Mouse (Mus musculus): ENCODE measurements at regions not wholly inside any gene's neighbourhood (a gene's known extent, or its start where the extent isn't known, plus 50 kb on each side); places are given as distances from the start of the nearest gene placed in this dataset.

DNA sequence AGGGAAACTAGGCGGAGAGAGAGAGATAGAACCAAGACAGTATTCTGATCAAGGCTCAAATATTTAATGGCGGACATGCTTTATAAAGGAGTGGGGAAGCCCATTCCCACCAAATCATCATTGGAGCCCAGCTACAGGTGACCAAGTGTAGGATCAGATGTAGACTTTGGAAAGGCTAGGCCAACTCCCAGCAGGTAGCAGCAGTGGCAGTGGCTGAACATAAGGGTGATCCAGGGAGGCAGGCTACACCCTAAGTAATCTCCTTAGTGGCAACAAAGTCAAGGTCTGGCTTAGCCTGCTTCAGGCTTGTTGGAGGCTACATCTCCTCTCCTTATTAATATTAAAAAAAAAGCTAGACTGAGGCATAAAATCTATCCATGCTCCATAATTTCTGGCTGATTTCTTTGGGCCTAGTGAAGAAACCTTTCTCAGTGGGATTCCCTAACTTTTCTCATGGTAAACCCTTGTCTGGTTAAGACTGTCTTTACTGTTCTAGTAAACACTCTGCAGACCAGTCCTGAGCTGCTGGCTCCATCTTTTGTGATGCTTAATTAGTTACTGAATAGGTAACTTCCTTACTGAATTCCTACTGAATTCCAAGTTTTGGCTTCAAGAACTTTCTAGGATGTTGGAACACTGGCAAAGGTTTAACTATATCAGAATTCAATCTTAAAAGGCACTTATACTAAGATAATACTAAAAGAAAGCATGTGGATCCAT, 421.7 kb upstream of the Pabpc4l start:
- TF ChIP-seq ZC3H11A (IDR thresholded peaks at IDR 0.05; ENCODE audit: borderline replicate concordance, low read depth, low read length) (no peak), CHD2 (IDR thresholded peaks at IDR 0.05; ENCODE audit: low read depth, low read length) (no peak; the same call in 1 of the 2 replicates), ZNF384 (IDR thresholded peaks at IDR 0.05; ENCODE audit: low read depth, low read length) (no peak), MAFK (IDR thresholded peaks at IDR 0.05; ENCODE audit: insufficient read depth, low read depth, low read length) (no peak), HCFC1 (IDR thresholded peaks at IDR 0.05; ENCODE audit: borderline replicate concordance, insufficient read depth, low read length) (no peak)
